ENCODE assay signal across 12 mouse cellular contexts in the genomic region with DNA sequence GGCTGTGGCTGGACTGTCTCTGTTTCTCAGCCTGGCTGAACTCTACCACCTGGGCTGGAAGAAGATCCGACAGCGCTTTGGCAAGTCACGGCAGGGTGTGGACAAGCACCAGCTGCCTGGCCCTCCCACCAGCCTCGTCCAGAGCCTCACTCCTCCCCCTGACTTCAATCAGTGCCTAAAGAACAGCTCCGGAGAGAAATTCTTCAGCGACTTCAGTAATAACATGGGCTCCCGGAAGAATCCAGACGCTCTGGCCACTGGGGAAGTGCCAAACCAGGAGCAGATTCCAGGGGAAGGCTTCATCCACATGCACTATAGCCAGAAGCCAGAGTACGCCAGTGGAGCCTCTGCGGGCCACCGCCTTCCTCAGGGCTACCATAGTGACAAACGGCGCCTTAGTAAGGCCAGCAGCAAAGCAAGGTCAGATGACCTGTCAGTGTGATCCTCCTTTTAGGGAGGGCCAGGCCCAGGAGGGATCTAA.
DNase-seq lines count a peak whose midpoint lies in the region; ATAC-seq and TF ChIP-seq lines count a peak whose summit lies in the region.
"Had no signal": no experiment of that assay in that cellular context is flagged by ENCODE, and none has a peak within 500 bp of the region (broad histone marks: within the 10 kb centered on the region; RNA-seq: fewer than 3 reads in every experiment).

No protein-coding gene starts in this region.

- H3K27me3 ChIP-seq in limb, embryonic 13.5 days, result no peaks in the 10 kb centered on the region
- no peaks in the 10 kb centered on the region for H3K27me3 ChIP-seq in limb, embryonic 10.5 days (ENCODE audit: low read depth, poor library complexity, severe bottlenecking)
- 0 out of 2 replicates have a peak, but pooled peaks cover under 1% of the 10 kb centered on the region for H3K27me3 ChIP-seq in heart, postnatal 0 days (ENCODE audit: control insufficient read depth, insufficient read depth, low read length)
- H3K27me3 ChIP-seq in thymus, adult 2 months (ENCODE audit: control insufficient read depth, insufficient read depth, low read length), result no peaks in the 10 kb centered on the region
- H3K27me3 ChIP-seq: limb, embryonic 12.5 days; neural tube, embryonic 13.5 days had no signal

- 24% methylated on average over 13 of the region's 13 CpGs for WGBS in limb, embryonic 13.5 days
- WGBS in limb, embryonic 10.5 days, result 27% methylated on average over 13 of the region's 13 CpGs
- WGBS in heart, postnatal 0 days, result 28% methylated on average over 13 of the region's 13 CpGs
- WGBS in thymus, adult 2 months, result 94% methylated on average over 13 of the region's 13 CpGs

- peaks cover 26% of the 10 kb centered on the region for H3K4me1 ChIP-seq in limb, embryonic 13.5 days
- peaks cover 14% of the 10 kb centered on the region for H3K4me1 ChIP-seq in limb, embryonic 10.5 days
- H3K4me1 ChIP-seq in heart, postnatal 0 days (ENCODE audit: control insufficient read depth, insufficient read depth), result 0 out of 2 replicates have a peak, but pooled peaks cover 12% of the 10 kb centered on the region
- H3K4me1 ChIP-seq in thymus, adult 2 months (replicated peaks; ENCODE audit: control insufficient read depth, insufficient read depth, low read length), result peaks cover 7% of the 10 kb centered on the region

- H3K36me3 ChIP-seq in limb, embryonic 13.5 days, result no peaks in the 10 kb centered on the region
- no peaks in the 10 kb centered on the region for H3K36me3 ChIP-seq in limb, embryonic 10.5 days
- H3K36me3 ChIP-seq in heart, postnatal 0 days (replicated peaks; ENCODE audit: control insufficient read depth, insufficient read depth, low read length), result no peaks in the 10 kb centered on the region
- H3K36me3 ChIP-seq in thymus, adult 2 months (ENCODE audit: control insufficient read depth, insufficient read depth, low read length), result no peaks in the 10 kb centered on the region
- H3K36me3 ChIP-seq: limb, embryonic 12.5 days; neural tube, embryonic 13.5 days had no signal

- no peak overlapping the region for H3K9ac ChIP-seq in limb, embryonic 13.5 days
- H3K9ac ChIP-seq in heart, postnatal 0 days (replicated peaks; ENCODE audit: low read depth, low read length), result 0 out of 2 replicates have a peak overlapping the region, but pooled peaks have one; percentile 3
- H3K9ac ChIP-seq: limb, embryonic 12.5 days; neural tube, embryonic 13.5 days had no signal

- no peaks in the 10 kb centered on the region for H3K9me3 ChIP-seq in limb, embryonic 13.5 days
- H3K9me3 ChIP-seq in limb, embryonic 10.5 days (replicated peaks), result no peaks in the 10 kb centered on the region
- H3K9me3 ChIP-seq in heart, postnatal 0 days (replicated peaks; ENCODE audit: control insufficient read depth, low read length), result no peaks in the 10 kb centered on the region
- H3K9me3 ChIP-seq: limb, embryonic 12.5 days; neural tube, embryonic 13.5 days had no signal

- no peak overlapping the region for H3K4me3 ChIP-seq in limb, embryonic 13.5 days
- H3K4me3 ChIP-seq in limb, embryonic 10.5 days, result no peak overlapping the region
- H3K4me3 ChIP-seq in heart, postnatal 0 days (ENCODE audit: low read depth, low read length), result no peak overlapping the region
- no peak overlapping the region for H3K4me3 ChIP-seq in thymus, adult 2 months (ENCODE audit: control insufficient read depth, insufficient read depth, low read length)
- H3K4me3 ChIP-seq: heart, adult 2 months; limb, embryonic 12.5 days; neural tube, embryonic 13.5 days had no signal

- peak; percentile 32 to 45 for DNase-seq in cerebellum, postnatal 10 days
- DNase-seq in cerebellum, adult 11 months, result no peak
- no peak for DNase-seq in limb, embryonic 10.5 days (ENCODE audit: low spot score)
- DNase-seq in heart, postnatal 0 days (ENCODE audit: low spot score), result no peak
- peak; percentile 50 for DNase-seq in mesoderm, embryonic 11.5 days (ENCODE audit: low read depth, low spot score)
- DNase-seq in right cerebral cortex, postnatal 4 days, result no peak
- DNase-seq in thymus, adult 2 months, result no peak
- DNase-seq: thymus, postnatal 36 days had no signal

- 0 out of 2 replicates have a peak overlapping the region, but pooled peaks have one; percentile 31 for H3K4me2 ChIP-seq in limb, embryonic 13.5 days (replicated peaks)
- H3K4me2 ChIP-seq in heart, postnatal 0 days (ENCODE audit: low read depth, low read length), result peak overlapping the region; percentile 1; the same call in 1 of the 2 replicates
- H3K4me2 ChIP-seq: limb, embryonic 12.5 days; neural tube, embryonic 13.5 days had no signal

- no peak for TF ChIP-seq EP300 in heart, postnatal 0 days (IDR thresholded peaks at IDR 0.05; ENCODE audit: low read depth)

- H3K27ac ChIP-seq in limb, embryonic 13.5 days, result no peak overlapping the region
- H3K27ac ChIP-seq in limb, embryonic 10.5 days, result no peak overlapping the region
- peak overlapping the region; percentile 47; the same call in 1 of the 2 replicates for H3K27ac ChIP-seq in heart, postnatal 0 days (ENCODE audit: low read depth)
- H3K27ac ChIP-seq in thymus, adult 2 months (ENCODE audit: control insufficient read depth, insufficient read depth, low read length), result no peak overlapping the region
- H3K27ac ChIP-seq: heart, adult 2 months; limb, embryonic 12.5 days; neural tube, embryonic 13.5 days had no signal

- 0 out of 2 replicates have a peak, but pooled peaks have one; percentile 19 for ATAC-seq in limb, embryonic 13.5 days (ENCODE audit: low FRiP score, low read depth)
- 0 out of 2 replicates have a peak, but pooled peaks have one; percentile 30 for ATAC-seq in heart, postnatal 0 days (ENCODE audit: insufficient read depth, low read depth)

- TF ChIP-seq POLR2A in thymus, adult 2 months (IDR thresholded peaks at IDR 0.05; ENCODE audit: control insufficient read depth, extremely low read depth, insufficient read depth, low read length, poor library complexity), result no peak

- TF ChIP-seq CTCF in heart, postnatal 0 days (IDR thresholded peaks at IDR 0.05; ENCODE audit: low read depth), result no peak
- TF ChIP-seq CTCF in thymus, adult 2 months (IDR thresholded peaks at IDR 0.05; ENCODE audit: borderline replicate concordance, control insufficient read depth, extremely low read depth, insufficient read depth, low read length, poor library complexity), result no peak

Comparison
In these comparisons a context has a peak if more than half of its experiments do, and no peak if none do; other contexts are left out.
1. DNase-seq: peak in cerebellum, postnatal 10 days (2 of 2) and mesoderm, embryonic 11.5 days (single experiment); none in cerebellum, adult 11 months (single experiment), limb, embryonic 10.5 days (single experiment), heart, postnatal 0 days (single experiment), right cerebral cortex, postnatal 4 days (single experiment) and thymus, adult 2 months (single experiment).